Mouse (Mus musculus): ENCODE measurements around the gene Dennd4c. TPM values are rescaled to one million over a fixed set of nuclear protein-coding genes. Genes with fewer than 3 reads are reported as not detected.

Gene Dennd4c
- polyA plus RNA-seq, 1 experiment = 2.8 TPM

DNA sequence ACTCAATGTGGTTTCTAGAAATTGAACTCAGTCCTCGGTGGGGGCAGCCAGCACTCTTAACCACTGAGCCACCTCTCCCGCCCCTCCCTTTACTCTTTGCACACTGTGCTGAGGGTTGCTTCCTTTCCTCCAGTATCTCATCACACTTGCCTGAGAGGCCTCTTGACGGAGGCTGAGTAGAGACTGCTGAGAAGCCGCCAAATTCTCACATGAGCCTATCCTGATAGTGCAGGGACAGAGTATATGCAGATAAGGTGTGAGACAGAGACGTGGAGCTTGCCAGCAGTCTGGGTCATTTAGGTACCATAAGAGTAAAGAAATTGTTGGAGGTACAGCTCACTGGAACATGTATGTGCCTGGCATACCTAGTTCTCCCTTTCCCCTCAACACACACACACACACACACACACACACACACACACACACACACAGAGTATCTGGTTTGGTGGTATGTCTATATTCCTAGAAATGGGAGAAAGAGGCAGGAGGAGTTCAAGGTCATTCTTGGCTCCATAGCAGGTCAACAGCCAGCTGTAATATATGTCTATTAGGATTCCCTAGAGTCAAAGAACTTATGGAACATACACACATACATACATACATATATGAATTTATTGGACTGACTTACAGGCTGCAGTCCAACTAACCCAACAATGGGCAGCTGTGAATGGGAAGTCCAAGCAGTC is 8.9 kb upstream of the Dennd4c start:
- Histone ChIP-seq H3ac (ENCODE audit: control insufficient read depth, insufficient read length, low read depth) (no peak overlapping the region), H3K36me3 (ENCODE audit: control insufficient read depth, insufficient read depth) (no peaks in the 10 kb centered on the region), H3K4me3 (ENCODE audit: insufficient read depth, poor library complexity, severe bottlenecking) (no peak overlapping the region), H3K79me3 (ENCODE audit: low read depth) (no peaks in the 10 kb centered on the region), H3K27me3 (ENCODE audit: control insufficient read depth, insufficient read depth, insufficient read length) (no peaks in the 10 kb centered on the region), H3K79me2 (ENCODE audit: control insufficient read depth, insufficient read depth) (no peaks in the 10 kb centered on the region)
- TF ChIP-seq USF1 (IDR thresholded peaks at IDR 0.05; ENCODE audit: low read depth) = no peak
- no peak for TF ChIP-seq MYOG (IDR thresholded peaks at IDR 0.05; ENCODE audit: control insufficient read depth, extremely low read depth, insufficient read length)

DNA sequence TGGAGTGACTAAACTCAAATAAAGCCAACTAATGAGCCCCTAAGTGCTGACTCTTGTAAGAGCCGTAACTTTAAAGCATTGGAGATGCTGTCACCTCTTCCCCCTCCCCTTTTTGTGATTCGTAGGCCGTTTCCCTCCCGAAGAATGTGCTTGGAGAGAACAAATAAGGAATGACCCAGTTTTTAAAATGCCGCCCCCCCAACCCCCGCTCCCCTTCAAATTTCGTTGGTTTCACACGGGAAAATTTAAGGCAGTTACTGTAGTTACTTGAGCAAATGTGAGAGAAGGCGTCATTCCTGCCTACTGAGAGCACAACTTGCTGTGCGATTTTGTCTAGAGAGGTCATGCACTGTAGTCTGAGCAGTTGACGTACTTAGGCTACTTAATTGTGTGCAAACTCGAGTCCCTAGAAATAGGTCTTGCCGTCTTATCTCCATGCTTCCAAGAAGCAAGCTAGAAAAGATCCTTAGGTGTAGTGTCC is 1.0 kb downstream of the Dennd4c start:
- Histone ChIP-seq H3K79me2 (ENCODE audit: control insufficient read depth, insufficient read depth) (peaks cover 60% of the 10 kb centered on the region), H3K4me3 (ENCODE audit: insufficient read depth, poor library complexity, severe bottlenecking) (peak overlapping the region; percentile 71), H3ac (ENCODE audit: control insufficient read depth, insufficient read length, low read depth) (peak overlapping the region; percentile 98), H3K79me3 (ENCODE audit: low read depth) (peaks cover 50% of the 10 kb centered on the region), H3K36me3 (ENCODE audit: control insufficient read depth, insufficient read depth) (no peaks in the 10 kb centered on the region), H3K27me3 (ENCODE audit: control insufficient read depth, insufficient read depth, insufficient read length) (no peaks in the 10 kb centered on the region)
- TF ChIP-seq CEBPB (IDR thresholded peaks at IDR 0.05; ENCODE audit: low read depth) (no peak), USF1 (IDR thresholded peaks at IDR 0.05; ENCODE audit: low read depth) (no peak), FOSL1 (IDR thresholded peaks at IDR 0.05; ENCODE audit: insufficient read depth, low read length, poor library complexity, severe bottlenecking) (no peak), MYOD1 (IDR thresholded peaks at IDR 0.05; ENCODE audit: control insufficient read depth, insufficient read length, low read depth) (no peak), MYOG (IDR thresholded peaks at IDR 0.05; ENCODE audit: control insufficient read depth, extremely low read depth, insufficient read length) (no peak), CTCF (IDR thresholded peaks at IDR 0.05; ENCODE audit: control insufficient read depth, insufficient read depth, insufficient read length) (no peak), MAX (IDR thresholded peaks at IDR 0.05) (no peak)

GRCm38 (mm10) chr4:86750346-86750945 is 2.1 kb downstream of the Dennd4c start:
- peaks cover 53% of the 10 kb centered on the region for H3K79me3 ChIP-seq (ENCODE audit: low read depth)
- H3K79me2 ChIP-seq (ENCODE audit: control insufficient read depth, insufficient read depth) = peaks cover 64% of the 10 kb centered on the region
- no peaks in the 10 kb centered on the region for H3K36me3 ChIP-seq (ENCODE audit: control insufficient read depth, insufficient read depth)
- no peaks in the 10 kb centered on the region for H3K27me3 ChIP-seq (ENCODE audit: control insufficient read depth, insufficient read depth, insufficient read length)
- TF ChIP-seq MYOG (IDR thresholded peaks at IDR 0.05; ENCODE audit: control insufficient read depth, extremely low read depth, insufficient read length) (no peak), USF1 (IDR thresholded peaks at IDR 0.05; ENCODE audit: low read depth) (no peak), MAX (IDR thresholded peaks at IDR 0.05) (no peak), CTCF (IDR thresholded peaks at IDR 0.05; ENCODE audit: control insufficient read depth, insufficient read depth, insufficient read length) (no peak), MYOD1 (IDR thresholded peaks at IDR 0.05; ENCODE audit: control insufficient read depth, insufficient read length, low read depth) (no peak), CEBPB (IDR thresholded peaks at IDR 0.05; ENCODE audit: low read depth) (no peak), FOSL1 (IDR thresholded peaks at IDR 0.05; ENCODE audit: insufficient read depth, low read length, poor library complexity, severe bottlenecking) (no peak)
- H3ac ChIP-seq (ENCODE audit: control insufficient read depth, insufficient read length, low read depth) = no peak overlapping the region
- H3K4me3 ChIP-seq (ENCODE audit: insufficient read depth, poor library complexity, severe bottlenecking) = no peak overlapping the region

GRCm38 (mm10) chr4:86764307-86764706 is 16.0 kb downstream of the Dennd4c start:
- Histone ChIP-seq H3ac (ENCODE audit: control insufficient read depth, insufficient read length, low read depth) (no peak overlapping the region), H3K79me3 (ENCODE audit: low read depth) (peaks cover 38% of the 10 kb centered on the region), H3K36me3 (ENCODE audit: control insufficient read depth, insufficient read depth) (no peaks in the 10 kb centered on the region), H3K79me2 (ENCODE audit: control insufficient read depth, insufficient read depth) (peaks cover 63% of the 10 kb centered on the region), H3K4me3 (ENCODE audit: insufficient read depth, poor library complexity, severe bottlenecking) (no peak overlapping the region), H3K27me3 (ENCODE audit: control insufficient read depth, insufficient read depth, insufficient read length) (no peaks in the 10 kb centered on the region)
- no peak for TF ChIP-seq FOSL1 (IDR thresholded peaks at IDR 0.05; ENCODE audit: insufficient read depth, low read length, poor library complexity, severe bottlenecking)
- TF ChIP-seq MYOD1 (IDR thresholded peaks at IDR 0.05; ENCODE audit: control insufficient read depth, insufficient read length, low read depth) = no peak
- no peak for TF ChIP-seq CTCF (IDR thresholded peaks at IDR 0.05; ENCODE audit: control insufficient read depth, insufficient read depth, insufficient read length)
- TF ChIP-seq MAX (IDR thresholded peaks at IDR 0.05) = no peak
- TF ChIP-seq MYOG (IDR thresholded peaks at IDR 0.05; ENCODE audit: control insufficient read depth, extremely low read depth, insufficient read length) = no peak
- TF ChIP-seq USF1 (IDR thresholded peaks at IDR 0.05; ENCODE audit: low read depth) = no peak
- TF ChIP-seq CEBPB (IDR thresholded peaks at IDR 0.05; ENCODE audit: low read depth) = no peak

- TF ChIP-seq FOSL1 (IDR thresholded peaks at IDR 0.05; ENCODE audit: insufficient read depth, low read length, poor library complexity, severe bottlenecking) = no peak
- TF ChIP-seq CEBPB (IDR thresholded peaks at IDR 0.05; ENCODE audit: low read depth) = no peak
- TF ChIP-seq USF1 (IDR thresholded peaks at IDR 0.05; ENCODE audit: low read depth) = no peak
- TF ChIP-seq MAX (IDR thresholded peaks at IDR 0.05) = no peak
- no peak for TF ChIP-seq MYOG (IDR thresholded peaks at IDR 0.05; ENCODE audit: control insufficient read depth, extremely low read depth, insufficient read length)
- no peak for TF ChIP-seq CTCF (IDR thresholded peaks at IDR 0.05; ENCODE audit: control insufficient read depth, insufficient read depth, insufficient read length)
- no peak for TF ChIP-seq MYOD1 (IDR thresholded peaks at IDR 0.05; ENCODE audit: control insufficient read depth, insufficient read length, low read depth)
- no peaks in the 10 kb centered on the region for H3K27me3 ChIP-seq (ENCODE audit: control insufficient read depth, insufficient read depth, insufficient read length)
These were observed 29.2 kb downstream of the Dennd4c start for GRCm38 (mm10) chr4:86777587-86777986.

More at GRCm38 (mm10) chr4:86777587-86777986, 29.2 kb downstream of the Dennd4c start:
- Histone ChIP-seq H3K4me3 (ENCODE audit: insufficient read depth, poor library complexity, severe bottlenecking) (no peak overlapping the region), H3K79me3 (ENCODE audit: low read depth) (peaks cover 5% of the 10 kb centered on the region), H3ac (ENCODE audit: control insufficient read depth, insufficient read length, low read depth) (no peak overlapping the region), H3K36me3 (ENCODE audit: control insufficient read depth, insufficient read depth) (peaks cover 9% of the 10 kb centered on the region), H3K79me2 (ENCODE audit: control insufficient read depth, insufficient read depth) (peaks cover 5% of the 10 kb centered on the region)
